Mouse (Mus musculus) myocyte (in vitro differentiated cells): Measurements from ENCODE around the gene Mdfi.

Source experiments
- MYOD1 ChIP-seq, 3 experiments: IDR thresholded peaks; one replicate each; pipeline ENCODE4 v1.6.1; 2011; ENCODE audit warnings: control low read depth in 2 of 3, low read depth in 2 of 3, mild to moderate bottlenecking in 2 of 3, moderate library complexity in 1 of 3; ENCODE audit not compliant: insufficient read length in 2 of 3, control insufficient read depth in 1 of 3
- MYOG ChIP-seq, 3 experiments: IDR thresholded peaks; one replicate each; pipeline ENCODE4 v1.6.1; 2011; ENCODE audit warnings: control low read depth in 2 of 3, low read depth in 2 of 3, mild to moderate bottlenecking in 2 of 3; ENCODE audit not compliant: insufficient read length in 2 of 3, control insufficient read depth in 1 of 3, insufficient read depth in 1 of 3
- POLR2A ChIP-seq: IDR thresholded peaks from one replicate; pipeline ENCODE4 v1.6.1; 2011; ENCODE audit warnings: low read depth, mild to moderate bottlenecking, control low read depth, moderate library complexity; ENCODE audit not compliant: insufficient read length
- POLR2AphosphoS2 ChIP-seq: IDR thresholded peaks from one replicate; pipeline ENCODE4 v1.6.1; 2011; ENCODE audit warnings: low read depth, control low read depth; ENCODE audit not compliant: insufficient read length
- USF1 ChIP-seq: IDR thresholded peaks from one replicate; pipeline ENCODE4 v1.6.1; 2011; ENCODE audit warnings: low read depth, mild to moderate bottlenecking, control low read depth, moderate library complexity

DNA sequence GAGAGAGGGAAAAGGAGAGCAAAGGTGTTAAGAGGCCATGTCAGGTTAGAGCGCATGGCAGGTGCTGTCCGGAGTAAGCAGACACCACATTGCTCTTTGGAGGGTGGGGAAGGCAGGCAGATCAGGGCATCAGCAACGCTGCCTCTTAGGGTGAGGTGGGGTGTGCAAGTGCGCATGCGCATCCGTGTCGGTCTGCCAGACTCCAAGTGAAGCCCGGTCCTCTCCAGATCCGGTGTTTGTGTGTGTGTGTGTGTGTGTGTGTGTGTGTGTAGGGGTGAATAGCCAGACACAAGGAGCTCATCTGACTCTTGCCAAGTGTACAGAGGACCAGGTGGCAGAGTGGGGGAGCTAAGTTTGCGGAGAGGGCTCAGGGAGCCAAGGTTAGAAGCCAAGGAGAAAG is 31.5 kb upstream of the Mdfi start:
- TF ChIP-seq POLR2AphosphoS2 (peak; percentile 77), POLR2A (no peak), MYOG (IDR thresholded peaks at IDR 0.05; ENCODE audit: control insufficient read depth in 1 of 3, insufficient read depth in 1 of 3, insufficient read length in 2 of 3, low read depth in 2 of 3) (no peak), USF1 (no peak), MYOD1 (IDR thresholded peaks at IDR 0.05; ENCODE audit: control insufficient read depth in 1 of 3, insufficient read length in 2 of 3, low read depth in 2 of 3) (no peak)
